Mouse (Mus musculus): ENCODE measurements around the gene Cyp2c55. TPM values are rescaled to one million over a fixed set of nuclear protein-coding genes. Genes with fewer than 3 reads are reported as not detected.

Cyp2c55 gene
- 0.01 TPM in 1 of 2 replicates, not detected in the other for polyA plus RNA-seq (2012; rRNA removed)

GRCm38 (mm10) chr19:39006715-39007114 is at the start of gene Cyp2c55:
Cyp2c55 (plus strand) TSS chr19:39007019.

DNA sequence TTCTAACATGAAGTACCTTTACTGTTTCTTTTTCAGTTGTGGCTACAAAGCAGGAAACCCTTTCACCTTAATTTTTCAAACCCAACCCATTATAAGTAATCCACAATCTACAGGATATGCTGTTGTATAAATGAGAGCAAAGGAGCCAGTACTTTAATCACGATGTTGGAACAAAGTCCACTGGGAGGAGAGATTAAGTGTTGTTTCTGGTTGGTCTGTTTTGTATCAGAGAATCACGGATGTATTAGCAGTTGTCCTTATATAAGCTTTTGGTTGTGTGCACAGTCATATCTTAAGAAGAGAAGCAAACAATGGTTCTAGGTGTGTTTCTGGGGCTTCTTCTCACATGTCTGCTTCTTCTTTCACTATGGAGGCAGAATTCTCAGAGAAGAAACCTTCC is 53.9 kb downstream of the Cyp2c55 start, which contains the start of gene Cyp2c65:
Gene Cyp2c65 (plus strand): TSS at position 297 of the 400 bp plus-strand sequence.

Other genes with a start within 250 kb of the Cyp2c55 start
- gene Noc3l, start 187.8 kb upstream of the Cyp2c55 start, polyA plus RNA-seq (2012; rRNA removed) = 5.3 and 6.1 TPM in 2 replicates
- 1.8 and 2.2 TPM in 2 replicates for gene Tbc1d12, start 170.4 kb upstream of the Cyp2c55 start, polyA plus RNA-seq (2012; rRNA removed)
- gene Hells, start 76.1 kb upstream of the Cyp2c55 start, polyA plus RNA-seq (2012; rRNA removed) = 13.3 and 17.1 TPM in 2 replicates
- gene Cyp2c65, start 54.0 kb downstream of the Cyp2c55 start, polyA plus RNA-seq (2012; rRNA removed) = not detected in 2 replicates
- gene Cyp2c66, start 106.9 kb downstream of the Cyp2c55 start, polyA plus RNA-seq (2012; rRNA removed) = not detected in 2 replicates